Mouse (Mus musculus) limb, embryonic 11.5 days (tissue): Measurements from ENCODE around the gene Carnmt1. TPM values are rescaled to one million over a fixed set of nuclear protein-coding genes. Genes with fewer than 3 reads are reported as not detected.

ENCODE experiments used
- polyA plus RNA-seq: library from polyadenylated mRNA; unstranded; fragments of >200 nt; fragmentation: Nextera tagmentation; extraction: Ambion mirVana; gene quantifications from 2 replicates; pipeline ENCODE4 v1.2.1, GENCODE M21; 2014

Carnmt1 gene
- polyA plus RNA-seq, 1 experiment from 2014 or later: 36.6 TPM

Other genes with a start within 250 kb of the Carnmt1 start
- gene Ostf1, start 38.9 kb upstream of the Carnmt1 start, polyA plus RNA-seq: 31.9 and 34.5 TPM in 2 replicates
- gene Nmrk1, start 38.8 kb upstream of the Carnmt1 start, polyA plus RNA-seq: 8.5 and 8.8 TPM in 2 replicates
- gene D030056L22Rik, start 42.4 kb downstream of the Carnmt1 start, polyA plus RNA-seq: 38.5 and 38.7 TPM in 2 replicates
- 0.38 and 0.43 TPM in 2 replicates for gene Trpm6, start 79.2 kb downstream of the Carnmt1 start, polyA plus RNA-seq